Mouse (Mus musculus): ENCODE data around the gene Rtel1. TPM values are rescaled to one million over a fixed set of nuclear protein-coding genes. Genes with fewer than 3 reads are reported as not detected.

Rtel1 gene
- polyA plus RNA-seq, 1 experiment from 2014 or later, result 57.1 TPM

GRCm38 (mm10) chr2:181403722-181404121, 84.2 kb downstream of the Rtel1 start:
- no peak overlapping the region for H3K9ac ChIP-seq (ENCODE audit: low read length)
- 88% methylated on average over 3 of the region's 3 CpGs for WGBS
- H3K4me2 ChIP-seq (ENCODE audit: low read length), result no peak overlapping the region

More at GRCm38 (mm10) chr2:181403722-181404121, 84.2 kb downstream of the Rtel1 start:
- DNase-seq (ENCODE audit: low spot score), result no peak
- H3K36me3 ChIP-seq (ENCODE audit: control insufficient read depth, insufficient read depth, low read length), result no peaks in the 10 kb centered on the region
- no peaks in the 10 kb centered on the region for H3K9me3 ChIP-seq (ENCODE audit: control insufficient read depth, low read length)
- no peak overlapping the region for H3K4me3 ChIP-seq (ENCODE audit: low read depth, low read length)
- no peaks in the 10 kb centered on the region for H3K27me3 ChIP-seq (replicated peaks; ENCODE audit: control insufficient read depth, insufficient read depth, low read length)
- H3K4me1 ChIP-seq (replicated peaks; ENCODE audit: control insufficient read depth, insufficient read depth, low read length), result no peaks in the 10 kb centered on the region
- no peak overlapping the region for H3K27ac ChIP-seq (ENCODE audit: low read depth)
- no peak for ATAC-seq (replicated peaks; ENCODE audit: low FRiP score, low TSS enrichment, low read depth)

Other genes starting within 250 kb of the Rtel1 start
- 2.0 and 2.4 TPM in 2 replicates for gene Kcnq2, start 184.4 kb upstream of the Rtel1 start, polyA plus RNA-seq (2014; fragmentation: Nextera tagmentation; extraction: Ambion mirVana)
- 0.32 and 0.36 TPM in 2 replicates for gene Eef1a2, start 162.7 kb upstream of the Rtel1 start, polyA plus RNA-seq (2014; fragmentation: Nextera tagmentation; extraction: Ambion mirVana)
- gene Ppdpf, start 132.5 kb upstream of the Rtel1 start, polyA plus RNA-seq (2014; fragmentation: Nextera tagmentation; extraction: Ambion mirVana), result 350 and 369 TPM in 2 replicates
- gene Ptk6, start 117.0 kb upstream of the Rtel1 start, polyA plus RNA-seq (2014; fragmentation: Nextera tagmentation; extraction: Ambion mirVana), result not detected in 2 replicates
- 0.09 TPM in 1 of 2 replicates, not detected in the other for gene Srms, start 106.6 kb upstream of the Rtel1 start, polyA plus RNA-seq (2014; fragmentation: Nextera tagmentation; extraction: Ambion mirVana)
- gene Fndc11, start 99.7 kb upstream of the Rtel1 start, polyA plus RNA-seq (2014; fragmentation: Nextera tagmentation; extraction: Ambion mirVana), result not detected in 2 replicates
- 2.6 and 2.8 TPM in 2 replicates for gene Helz2, start 77.7 kb upstream of the Rtel1 start, polyA plus RNA-seq (2014; fragmentation: Nextera tagmentation; extraction: Ambion mirVana)
- 16.4 and 16.6 TPM in 2 replicates for gene Gmeb2, start 31.7 kb upstream of the Rtel1 start, polyA plus RNA-seq (2014; fragmentation: Nextera tagmentation; extraction: Ambion mirVana)
- gene Stmn3, start 5.2 kb upstream of the Rtel1 start, polyA plus RNA-seq (2014; fragmentation: Nextera tagmentation; extraction: Ambion mirVana), result 56.5 and 63.9 TPM in 2 replicates
- 34.4 and 38.2 TPM in 2 replicates for gene Zgpat, start 45.2 kb downstream of the Rtel1 start, polyA plus RNA-seq (2014; fragmentation: Nextera tagmentation; extraction: Ambion mirVana)
- 50.3 and 52.6 TPM in 2 replicates for gene Arfrp1, start 45.7 kb downstream of the Rtel1 start, polyA plus RNA-seq (2014; fragmentation: Nextera tagmentation; extraction: Ambion mirVana)
- gene Lime1, start 60.3 kb downstream of the Rtel1 start, polyA plus RNA-seq (2014; fragmentation: Nextera tagmentation; extraction: Ambion mirVana), result 20.5 and 22.2 TPM in 2 replicates
- 9.1 and 11.1 TPM in 2 replicates for gene Zbtb46, start 139.7 kb downstream of the Rtel1 start, polyA plus RNA-seq (2014; fragmentation: Nextera tagmentation; extraction: Ambion mirVana)
- 0.14 and 0.36 TPM in 2 replicates for gene Abhd16b, start 173.5 kb downstream of the Rtel1 start, polyA plus RNA-seq (2014; fragmentation: Nextera tagmentation; extraction: Ambion mirVana)
- 152 and 172 TPM in 2 replicates for gene Tpd52l2, start 177.4 kb downstream of the Rtel1 start, polyA plus RNA-seq (2014; fragmentation: Nextera tagmentation; extraction: Ambion mirVana)
- 79.4 and 79.8 TPM in 2 replicates for gene Dnajc5, start 200.7 kb downstream of the Rtel1 start, polyA plus RNA-seq (2014; fragmentation: Nextera tagmentation; extraction: Ambion mirVana)

Measured in intestine, embryonic 14.5 days (tissue).